Mouse (Mus musculus): ENCODE measurements at regions not wholly inside any gene's neighbourhood (a gene's known extent, or its start where the extent isn't known, plus 50 kb on each side); places are given as distances from the start of the nearest gene placed in this dataset.

DNA sequence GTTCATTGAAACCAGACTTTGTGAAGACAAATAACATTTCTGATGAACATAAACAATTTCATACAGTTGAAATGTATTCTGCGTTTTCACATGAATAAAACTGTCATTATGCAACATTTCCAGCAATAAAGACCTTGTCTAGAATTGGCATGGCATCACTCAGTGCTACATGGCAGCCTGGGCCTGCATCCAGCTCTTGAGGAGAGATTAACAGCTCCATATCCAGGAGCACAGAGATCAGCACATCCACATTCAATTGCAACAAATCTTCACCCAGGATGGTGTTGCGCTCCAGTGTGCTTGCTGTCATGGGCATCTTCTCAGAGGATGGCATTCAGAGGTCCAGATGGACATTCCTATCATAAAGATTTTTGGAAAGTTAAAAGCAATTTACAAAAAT lies 196.7 kb upstream of the Tmem161b start:
- DNase-seq, result no peak

DNA sequence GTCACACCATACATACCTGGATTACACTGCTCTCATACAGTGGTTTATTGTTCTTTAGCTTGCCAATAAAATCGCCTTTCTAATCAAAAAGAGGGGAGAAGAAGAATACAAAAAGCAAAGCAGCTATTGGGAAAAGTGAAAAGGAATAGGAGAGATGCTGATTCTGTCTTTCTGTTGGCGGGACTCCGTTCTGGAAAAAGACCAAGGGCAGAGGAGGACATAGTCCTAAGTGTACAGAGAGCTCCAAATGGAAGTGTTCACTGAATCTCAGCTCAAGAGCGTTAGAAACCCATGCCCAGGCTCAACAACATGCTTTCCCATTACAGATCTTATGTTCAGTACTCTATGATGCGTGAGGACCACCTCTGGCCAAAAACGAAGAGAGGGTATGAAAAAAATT lies 174.4 kb upstream of the Tmem161b start:
- no peak for DNase-seq

DNA sequence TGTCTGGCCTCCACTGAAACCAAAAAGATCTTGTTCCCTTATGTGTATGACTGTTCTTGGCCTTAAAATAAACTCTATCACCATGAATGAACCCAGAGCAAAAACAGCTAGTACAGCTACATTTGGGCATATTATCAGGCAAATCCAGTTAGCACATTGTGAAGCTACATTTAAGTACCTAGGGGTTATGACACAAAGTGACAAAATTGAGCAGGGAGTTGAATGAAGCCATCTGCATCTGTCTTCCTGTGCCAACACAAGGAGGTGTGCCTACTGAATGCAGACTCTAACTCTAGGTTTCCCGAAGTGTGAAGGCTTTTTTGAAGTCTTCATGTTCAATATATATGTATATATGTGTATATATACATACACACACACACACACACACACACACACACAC lies 169.9 kb upstream of the Tmem161b start:
- DNase-seq, result no peak

DNA sequence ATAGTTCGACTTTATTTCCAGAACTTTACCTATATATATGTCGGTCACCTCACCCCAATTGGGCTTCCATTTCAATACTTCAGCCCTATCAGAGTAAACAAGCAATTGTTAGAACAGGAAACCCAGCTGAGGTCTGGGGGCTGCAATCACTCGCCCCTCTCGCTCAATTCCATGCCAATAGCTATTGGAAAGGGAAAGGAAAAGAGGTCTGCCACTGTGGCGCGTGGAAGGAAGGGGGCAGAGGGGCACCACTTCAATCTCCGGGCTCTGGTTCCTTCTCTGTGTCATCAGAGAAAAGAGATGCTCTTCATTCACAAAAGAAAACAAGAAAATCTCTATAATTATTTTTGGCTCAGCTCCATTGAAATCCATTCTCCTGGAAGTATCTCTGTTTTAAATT lies 167.1 kb upstream of the Tmem161b start:
- DNase-seq, result no peak

DNA sequence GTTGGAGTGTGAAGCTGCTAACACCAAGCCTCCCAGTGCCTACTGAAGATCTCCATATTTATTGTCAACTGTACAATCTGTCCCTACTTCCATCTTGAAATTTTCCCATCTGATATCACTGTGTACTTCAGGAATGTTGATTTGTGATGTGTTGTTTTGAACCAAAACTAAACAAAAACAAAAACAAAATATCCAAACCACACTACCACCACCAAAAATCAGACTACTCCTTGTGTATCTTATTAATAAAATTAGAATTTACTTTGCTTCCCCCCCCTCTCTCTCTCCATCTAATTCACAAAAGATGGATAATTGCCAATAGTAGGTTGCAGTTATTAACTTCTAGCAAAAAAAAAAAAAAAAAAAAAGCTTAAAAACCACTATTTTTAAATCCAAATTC lies 166.5 kb upstream of the Tmem161b start:
- DNase-seq, result no peak

DNA sequence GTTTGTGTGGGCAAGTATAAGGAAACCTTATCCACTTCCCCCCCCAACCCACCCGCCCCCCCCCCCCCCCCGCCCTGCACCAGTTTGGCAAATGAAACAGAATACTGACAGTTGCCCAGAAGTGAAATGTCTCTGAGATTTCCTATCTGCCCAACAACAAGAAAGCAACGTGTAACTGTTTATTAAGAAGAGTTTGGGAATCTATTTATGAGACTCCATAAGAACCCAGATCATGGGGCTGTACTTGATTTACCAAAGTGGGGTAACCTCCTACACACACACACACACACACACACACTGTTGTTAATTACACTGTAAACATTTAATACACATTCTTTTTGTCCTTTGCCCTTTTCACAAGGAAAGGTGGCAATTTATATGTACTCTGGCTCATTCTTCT lies 165.6 kb upstream of the Tmem161b start:
- no peak for DNase-seq

DNA sequence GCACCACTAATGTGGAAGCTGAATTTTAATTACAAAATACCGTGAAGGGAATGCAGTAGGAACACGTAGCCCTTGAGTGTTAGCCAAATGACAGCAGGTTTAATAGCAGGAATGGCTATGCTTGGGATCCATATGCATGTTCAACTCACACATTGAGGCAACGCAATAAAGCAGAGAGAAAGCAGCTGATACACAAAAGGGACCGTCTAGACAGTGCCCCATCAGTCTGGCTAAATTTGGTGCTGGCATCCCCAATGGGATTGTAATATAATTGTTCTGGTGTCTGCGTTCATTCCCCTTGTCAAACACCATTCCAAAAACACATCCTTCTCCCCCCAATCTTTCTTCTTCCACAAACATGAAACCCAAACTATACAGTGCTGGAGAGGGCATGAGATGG lies 165.1 kb upstream of the Tmem161b start:
- no peak for DNase-seq

DNA sequence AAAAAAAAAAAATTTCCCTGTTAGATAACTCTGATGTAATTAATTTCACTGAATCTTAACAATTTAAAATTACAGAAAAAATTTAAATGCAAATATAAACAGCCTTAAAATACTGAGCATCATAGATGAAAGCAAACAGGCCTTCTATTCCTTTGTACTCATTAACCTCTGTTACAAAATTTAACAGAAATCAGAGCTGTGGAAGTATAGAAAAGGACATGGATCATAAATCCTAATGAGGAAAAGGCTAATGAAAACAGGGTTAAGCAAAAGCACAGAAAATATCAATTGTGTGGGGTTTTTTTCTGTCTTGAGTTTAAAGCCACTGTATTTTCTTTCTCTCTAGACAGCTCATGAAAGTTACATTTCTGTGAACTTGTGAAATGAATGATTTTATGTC lies 164.6 kb upstream of the Tmem161b start:
- no peak for DNase-seq

DNA sequence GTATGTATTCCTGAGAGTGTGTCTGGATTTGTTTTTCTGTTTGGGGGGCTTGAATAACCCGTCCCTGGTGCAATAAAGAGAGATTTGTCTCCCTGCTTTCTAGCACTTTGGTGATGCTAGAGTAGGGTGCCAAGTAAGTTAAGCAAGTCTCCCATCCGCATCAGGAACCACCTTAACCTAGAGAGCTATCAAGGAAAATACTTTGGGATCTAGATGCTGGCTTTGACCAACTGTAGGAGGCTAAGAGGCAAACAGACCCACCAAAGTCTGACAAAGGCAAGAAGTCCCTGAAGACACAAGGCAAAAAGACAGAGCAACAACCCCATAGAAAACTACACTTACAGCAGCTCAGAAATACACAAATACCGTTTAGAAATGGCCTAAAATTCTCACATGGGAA lies 163.8 kb upstream of the Tmem161b start:
- no peak for DNase-seq

DNA sequence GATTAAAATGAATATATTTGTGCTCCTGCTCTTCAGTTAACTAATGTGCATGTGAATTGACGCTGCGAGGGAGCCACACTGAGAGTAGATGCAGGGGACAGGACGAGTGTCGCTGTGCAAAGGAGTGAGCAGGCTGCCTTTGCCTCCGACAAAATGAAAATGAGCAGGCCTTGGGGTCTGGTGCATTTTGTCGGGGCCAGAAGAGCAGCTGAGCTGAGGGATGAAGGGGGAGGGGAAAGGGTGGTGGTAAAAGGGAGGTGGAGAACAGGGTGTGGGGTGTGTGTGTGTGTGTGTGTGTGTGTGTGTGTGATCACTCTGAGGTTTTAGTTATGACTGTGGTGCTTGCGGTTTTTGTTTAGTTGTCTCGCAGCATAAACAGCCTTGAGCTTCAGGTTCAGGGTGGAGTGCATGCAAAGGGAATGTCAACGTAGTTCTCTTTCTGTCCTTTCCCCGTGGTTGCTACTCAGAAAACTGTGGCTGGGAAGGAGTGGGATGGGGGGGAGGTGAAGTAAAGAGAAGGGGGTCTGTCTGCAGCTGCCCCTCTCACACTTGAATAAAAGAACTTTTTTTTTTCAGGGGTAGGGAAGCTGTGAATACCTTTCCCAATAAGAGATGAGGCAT lies 163.0 kb upstream of the Tmem161b start:
- peak; percentile 62 for DNase-seq

DNA sequence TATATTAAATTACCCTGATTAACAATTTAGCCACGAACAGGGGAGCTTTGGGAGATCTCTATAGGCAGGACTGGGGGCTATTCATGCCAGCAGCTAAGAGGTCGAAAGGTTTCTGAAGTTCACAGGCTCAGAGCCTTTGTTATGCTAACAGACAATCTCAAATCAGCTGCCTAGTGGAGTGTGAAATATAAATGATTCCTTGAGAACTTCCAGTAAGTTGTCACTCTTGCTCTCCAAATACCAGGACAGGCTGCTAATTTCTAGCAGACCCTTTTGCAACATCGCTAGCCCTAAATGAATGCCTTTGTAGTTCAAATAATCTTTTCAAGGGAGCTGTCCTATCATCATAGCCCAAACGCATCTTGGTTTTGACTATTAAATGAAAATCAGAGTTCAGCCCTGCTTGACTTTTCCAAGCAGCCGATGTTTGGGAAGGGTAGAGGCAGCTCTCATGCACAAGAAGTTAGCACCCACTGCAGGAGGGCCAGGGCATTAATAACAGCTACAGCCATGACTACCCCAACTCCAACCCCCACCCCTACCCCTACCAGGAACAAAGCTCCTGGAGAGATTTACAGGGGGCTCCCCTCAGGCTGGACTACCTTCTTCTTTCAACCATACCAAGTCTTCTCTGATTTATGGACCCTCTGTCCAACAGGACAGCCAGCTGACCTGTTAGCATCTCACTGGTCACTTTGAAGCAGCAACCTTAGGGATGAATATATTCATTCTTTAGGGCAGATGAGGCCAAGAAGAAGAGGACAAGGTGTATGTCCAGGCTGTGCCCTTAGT lies 162.2 kb upstream of the Tmem161b start:
- DNase-seq, result peak; percentile 28

DNA sequence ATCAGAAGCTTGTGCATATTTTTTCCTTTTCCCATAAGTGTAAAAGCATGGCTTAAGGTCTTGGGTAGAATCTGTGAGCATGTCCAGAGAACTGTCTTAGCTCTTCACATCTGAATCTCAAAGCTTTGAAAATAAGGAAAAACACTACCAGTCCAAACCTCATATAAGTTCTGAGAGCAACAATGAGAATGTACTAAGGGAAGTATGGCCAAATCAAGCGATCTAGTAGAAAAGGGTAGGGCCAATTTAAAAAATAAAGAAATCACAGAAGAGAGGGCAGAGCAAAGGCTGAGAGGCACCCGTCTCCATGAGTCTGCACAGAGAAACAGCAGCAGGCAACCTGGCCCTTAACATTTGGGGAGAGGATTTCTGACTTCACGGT lies 161.7 kb upstream of the Tmem161b start:
- DNase-seq, result no peak

DNA sequence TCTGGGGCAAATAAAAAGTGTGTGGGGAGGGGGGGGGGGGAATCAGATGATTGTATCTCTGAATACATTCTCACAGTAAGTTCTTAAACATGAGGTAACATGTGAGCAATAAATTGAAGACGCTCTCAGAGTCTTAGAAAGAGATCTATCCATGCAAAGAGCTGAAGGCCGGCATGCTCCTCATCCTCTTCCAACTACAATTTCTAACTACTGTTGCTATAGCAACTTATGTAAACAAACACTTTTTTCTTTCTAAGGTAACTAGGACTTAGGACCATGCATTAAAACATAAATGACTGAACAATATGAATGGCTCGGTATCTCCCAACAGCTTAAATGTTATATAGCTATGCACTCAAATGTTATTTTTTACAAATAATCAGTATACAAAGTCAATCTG lies 161.2 kb upstream of the Tmem161b start:
- no peak for DNase-seq

DNA sequence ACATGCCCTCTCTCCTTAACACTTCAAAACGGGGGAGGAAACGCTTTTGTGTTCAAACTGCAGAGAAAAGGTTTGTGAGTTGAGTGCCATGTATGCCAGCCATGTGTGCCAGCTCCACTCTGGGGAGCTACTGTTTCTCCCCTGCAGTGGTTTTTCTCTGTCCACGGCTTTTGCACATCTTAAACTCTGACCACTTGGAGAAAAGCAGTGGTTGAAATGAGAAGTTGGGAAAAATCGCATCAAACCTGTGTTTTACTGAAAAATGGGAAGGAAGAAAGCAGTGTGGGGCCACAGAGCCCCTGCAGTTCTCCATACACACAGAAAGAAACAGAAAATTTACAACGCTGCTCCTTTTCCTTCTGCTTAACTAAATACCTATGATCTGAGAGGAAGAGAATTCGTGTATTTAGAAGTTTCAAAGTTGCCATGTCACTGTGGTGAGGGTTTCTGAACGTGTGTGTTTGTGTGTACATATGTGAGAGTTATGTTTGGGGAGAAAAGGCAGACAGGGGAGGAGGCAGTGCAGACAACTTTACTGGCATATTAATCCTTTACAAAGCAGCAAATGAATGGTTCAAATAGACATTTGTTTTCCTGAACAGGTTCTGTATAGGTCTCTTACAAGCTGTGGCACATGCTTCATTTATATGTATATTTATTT lies 160.1 kb upstream of the Tmem161b start:
- peak; percentile 22 for DNase-seq

DNA sequence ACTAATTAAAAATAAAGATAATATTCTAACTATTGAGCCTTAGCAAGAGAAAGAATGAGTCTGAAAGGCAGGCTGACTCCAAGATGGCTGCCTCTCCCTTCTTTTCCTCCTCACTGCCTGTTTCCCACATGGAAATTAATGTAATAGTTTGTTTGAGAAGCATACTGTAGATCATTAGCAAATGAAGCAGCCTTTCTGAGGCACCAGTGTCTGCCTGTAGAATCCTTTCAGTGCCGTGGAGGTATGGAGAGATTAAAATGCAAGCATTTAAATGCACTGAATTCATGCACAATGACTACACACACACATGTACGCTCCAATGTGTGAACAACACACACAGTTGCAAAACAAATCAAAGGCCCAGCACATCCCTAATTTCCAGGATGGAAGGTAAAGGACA lies 159.5 kb upstream of the Tmem161b start:
- DNase-seq, result no peak

DNA sequence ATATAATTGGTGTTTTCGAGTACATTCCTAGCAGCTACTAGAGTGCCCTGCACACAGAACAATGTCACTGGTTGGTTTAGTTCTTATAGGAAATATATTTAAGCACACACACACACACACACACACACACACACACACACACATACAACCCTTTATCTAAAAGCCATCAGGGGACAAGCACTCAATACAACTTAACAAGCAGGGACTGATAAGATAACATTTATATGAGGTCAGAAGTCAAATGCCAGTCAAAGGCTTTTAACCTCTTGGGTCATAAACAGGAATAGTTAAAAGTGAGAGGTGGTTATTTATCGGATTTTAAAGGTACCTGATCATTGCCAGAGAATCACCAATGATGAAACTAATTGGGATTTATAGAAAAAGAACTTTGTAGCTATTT lies 158.7 kb upstream of the Tmem161b start:
- DNase-seq, result no peak

DNA sequence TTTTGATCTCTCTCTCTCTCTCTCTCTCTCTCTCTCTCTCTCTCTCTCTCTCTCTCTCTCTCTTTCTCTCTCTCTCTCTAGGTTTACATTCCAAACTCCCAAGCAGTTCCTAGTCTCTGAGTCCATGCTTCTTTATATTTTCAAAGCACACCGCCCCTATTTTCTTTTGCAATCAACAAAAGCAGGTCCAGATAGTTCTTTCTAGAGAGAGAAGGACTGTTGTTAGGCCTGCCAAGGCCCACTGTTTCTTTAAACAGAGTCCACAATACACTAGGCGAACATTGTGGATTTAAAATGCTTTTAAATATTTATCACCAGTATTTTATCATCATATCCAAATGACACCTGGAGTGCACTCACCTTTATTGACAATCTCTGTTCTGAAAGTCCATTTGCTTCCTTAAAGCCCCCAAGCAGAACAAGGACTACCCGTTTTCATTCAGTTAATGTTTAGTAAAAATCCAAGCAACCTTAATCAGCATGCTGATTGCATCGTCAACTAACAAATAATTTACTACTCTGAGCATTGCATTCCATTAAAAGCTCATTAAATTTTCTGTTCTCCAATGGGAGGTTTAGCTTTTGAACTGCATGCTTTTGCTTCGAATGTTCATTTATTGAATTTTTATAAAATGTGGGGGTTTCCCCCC lies 157.7 kb upstream of the Tmem161b start:
- DNase-seq, result no peak

DNA sequence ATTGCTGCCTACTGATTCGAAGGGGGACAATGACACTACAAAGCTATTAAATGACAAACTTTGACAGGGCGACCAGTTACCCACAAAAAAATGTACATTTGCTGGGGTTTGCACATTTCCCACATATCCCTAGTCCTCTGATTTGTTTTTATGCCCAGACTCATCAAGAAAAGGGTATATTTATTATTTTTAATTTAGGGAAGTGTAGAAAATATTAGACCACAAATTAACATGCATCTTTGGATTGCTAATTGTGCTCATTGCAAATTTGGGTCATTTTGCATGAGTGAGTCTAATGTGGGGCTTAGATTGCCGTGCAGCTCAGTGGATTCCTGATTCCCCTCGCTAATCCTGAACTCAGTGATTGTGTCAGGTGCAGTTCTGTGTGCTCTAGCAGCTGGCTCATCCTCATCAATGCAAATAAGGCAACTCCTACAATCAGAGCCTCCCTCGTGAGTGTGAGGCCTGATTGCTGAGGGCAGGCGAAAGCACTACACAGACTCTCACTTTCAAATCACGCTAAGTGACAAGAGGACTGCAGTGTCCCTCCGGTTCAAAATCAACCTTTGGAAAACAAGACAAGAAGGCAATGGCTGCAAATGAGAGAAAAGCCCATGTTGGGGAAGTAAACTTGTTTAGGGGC lies 156.7 kb upstream of the Tmem161b start:
- DNase-seq, result peak; percentile 36

DNA sequence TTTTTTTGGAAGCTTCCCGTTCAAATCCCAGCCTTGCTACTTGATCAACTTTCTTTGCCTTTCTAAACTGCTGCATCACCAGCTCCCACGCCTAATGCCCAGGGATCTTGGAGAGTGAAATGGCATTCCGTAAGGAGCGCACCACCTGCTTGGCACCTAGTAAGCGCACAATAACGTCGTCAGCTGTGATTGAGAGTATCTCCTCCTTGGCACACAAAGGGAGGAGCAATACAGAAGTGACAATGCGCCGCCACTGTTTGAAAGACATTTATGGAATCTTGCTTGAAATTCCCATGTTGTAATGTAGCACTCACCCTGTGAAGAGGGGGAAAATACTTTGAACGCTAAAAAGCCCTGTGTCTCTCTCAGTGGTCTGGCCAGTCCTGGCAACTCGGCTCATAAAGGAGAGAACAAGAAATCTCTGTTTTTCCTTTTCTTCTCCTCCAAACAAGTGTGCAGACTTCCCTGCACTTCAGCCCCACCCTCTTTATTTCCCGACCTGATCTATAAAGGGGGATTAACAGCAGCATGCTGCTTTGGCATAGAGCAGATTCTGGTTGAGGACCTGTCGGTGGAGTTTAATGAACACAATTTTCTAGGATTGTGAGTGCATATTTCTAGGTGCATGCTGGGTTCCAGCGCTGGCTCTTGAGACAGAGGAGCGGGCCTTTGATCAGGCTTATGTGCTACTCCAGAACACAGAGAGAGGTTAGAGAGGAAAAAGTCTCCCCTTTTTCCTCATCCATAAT lies 155.7 kb upstream of the Tmem161b start:
- DNase-seq, result peak; percentile 36

DNA sequence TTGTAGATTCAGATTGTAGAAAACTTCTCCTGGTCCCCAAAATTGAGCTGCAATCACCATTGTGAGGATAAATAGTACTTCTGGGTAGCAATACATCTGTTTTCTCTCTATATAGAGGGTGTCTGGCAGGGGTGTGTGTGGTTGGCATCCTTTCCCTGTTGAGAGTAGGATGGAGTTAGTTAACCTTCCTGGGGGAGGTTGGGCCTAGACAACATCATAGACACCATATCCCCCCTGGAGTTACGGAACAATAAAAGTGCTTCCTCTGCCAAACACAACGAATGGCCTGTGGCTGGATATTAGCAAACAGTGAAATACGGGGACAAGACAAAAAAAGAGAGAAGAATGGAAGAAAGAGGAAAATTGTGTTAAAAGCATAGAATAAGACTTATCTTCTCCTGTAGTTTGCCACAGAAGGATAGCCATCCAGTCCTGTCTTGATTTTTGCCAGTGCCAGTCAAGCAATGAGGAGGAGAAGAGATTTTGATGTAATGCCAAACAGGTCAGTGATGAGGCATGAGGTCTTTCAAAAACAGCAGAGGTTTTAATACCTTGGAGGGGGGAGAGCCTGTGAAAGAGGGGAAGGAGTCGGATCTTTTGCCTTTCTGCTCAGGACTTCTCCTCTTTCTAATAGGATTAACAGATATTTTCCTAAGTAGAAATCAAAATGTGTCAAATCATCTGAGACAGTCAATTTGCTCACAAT lies 155.0 kb upstream of the Tmem161b start:
- no peak for DNase-seq

DNA sequence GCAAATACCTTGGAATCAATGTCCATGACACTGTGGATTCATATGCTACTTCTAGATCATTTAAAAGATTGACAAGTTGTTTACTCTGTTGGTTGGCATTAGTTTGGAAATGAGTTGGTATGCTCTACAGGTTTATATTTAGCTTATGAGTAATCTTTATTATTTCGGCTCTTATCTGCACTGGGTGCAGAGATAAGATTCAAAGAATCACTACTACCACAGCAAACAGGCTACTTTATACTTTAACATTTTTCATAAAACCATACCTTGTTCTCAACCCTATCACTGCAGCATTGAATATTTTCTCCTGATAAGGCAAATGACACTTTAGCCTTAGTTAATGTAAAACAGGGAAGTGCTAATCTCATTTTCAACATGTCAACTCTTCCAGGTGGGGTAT lies 153.7 kb upstream of the Tmem161b start:
- no peak for DNase-seq

Data from cerebellum, adult 11 months (tissue).